In the genomic region with DNA sequence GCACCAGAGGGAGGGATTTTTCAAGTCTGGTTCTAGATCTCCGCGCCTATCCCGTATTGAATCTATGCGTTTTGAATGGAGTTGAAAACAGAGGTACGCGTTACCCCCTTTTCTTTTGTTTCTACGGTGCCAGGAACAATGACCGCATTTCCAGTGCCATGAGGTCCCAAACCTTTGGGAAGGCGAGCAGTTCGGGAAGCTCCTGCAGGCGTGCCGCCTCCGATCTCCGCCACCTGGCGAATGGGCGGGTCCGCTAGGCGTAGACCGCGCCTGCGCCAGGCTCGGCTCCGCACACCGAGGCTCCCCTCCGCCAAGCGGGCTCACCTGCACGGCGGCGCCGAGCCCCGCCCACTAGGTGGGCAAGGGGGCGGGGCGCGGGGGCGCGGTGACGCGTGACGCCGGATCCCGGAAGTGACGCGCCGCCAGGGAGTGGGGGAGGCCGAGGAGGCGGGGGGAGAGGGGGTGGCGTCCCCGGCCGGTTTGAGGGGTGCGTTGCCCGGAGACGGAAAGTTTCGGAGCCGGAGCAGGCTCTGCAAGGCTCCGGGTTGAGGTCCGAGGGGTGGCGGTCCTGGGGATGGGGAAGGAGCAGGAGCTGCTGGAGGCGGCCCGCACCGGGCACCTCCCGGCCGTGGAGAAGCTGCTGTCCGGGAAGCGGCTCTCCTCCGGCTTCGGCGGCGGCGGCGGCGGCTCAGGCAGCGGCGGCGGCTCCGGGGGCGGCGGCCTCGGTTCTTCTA, we compare ENCODE assay signal across 8 mouse cellular contexts. TPM values are rescaled to one million over a fixed set of nuclear protein-coding genes. Genes with fewer than 3 reads are reported as not detected.
DNase-seq lines count a peak whose midpoint lies in the region; ATAC-seq lines count a peak whose summit lies in the region.

A gene (plus strand): TSS at position 419 of the 734 bp plus-strand sequence.

- intact Hi-C loops in left cerebral cortex, postnatal 14 days (cut with DNase I), result loop anchor here (2.0 to 5.0 kb wide), 3 partner anchors 73 to 170 kb away; no protein-coding TSS in a partner anchor

- peak; percentile 55 to 67 for DNase-seq in gastrocnemius, adult 8-10 months (ENCODE audit: low spot score in 2 of 2)
- peak; percentile 95 for DNase-seq in induced T-regulatory cell, adult 2 months (ENCODE audit: low read depth)
- peak; percentile 69 to 83 for DNase-seq in left cerebral cortex, postnatal 14 days (ENCODE audit: low spot score in 2 of 2)
- DNase-seq in mesoderm, embryonic 11.5 days (ENCODE audit: low read depth, low spot score), result peak; percentile 87
- peak; percentile 61 to 64 for DNase-seq in right cerebral cortex, postnatal 36 days (ENCODE audit: low spot score in 2 of 2)
- DNase-seq in yolk sac, embryonic 10.5 days (ENCODE audit: low spot score), result peak; percentile 89

- peak; percentile 69 for ATAC-seq in activated CD4-positive, CD25-positive, alpha-beta regulatory T cell, adult 4 months
- ATAC-seq in common myeloid progenitor, adult 5-6 weeks (replicated peaks; ENCODE audit: low read depth, poor library complexity, severe bottlenecking), result peak; percentile 36

RNA-seq across cellular contexts. Expression of the gene that starts here (rescaled TPM):
- 1 to 10 TPM; 2.5 to 3.7 TPM for polyA plus RNA-seq in activated CD4-positive, CD25-positive, alpha-beta regulatory T cell, adult 4 months (2017; shearing (Covaris generic))
- total RNA-seq in common myeloid progenitor, adult 5-6 weeks (2017), result 28.7 and 40.5 TPM in 2 replicates
- 1 to 10 TPM; 6.3 to 9.2 (median 7.9) TPM for total RNA-seq in gastrocnemius, adult 8-10 months (2022)
- total RNA-seq in left cerebral cortex, postnatal 14 days (2021), result 10 to 100 TPM; 33.4 to 40.6 TPM

Comparison
In these comparisons a context has a peak if more than half of its experiments do, and no peak if none do; other contexts are left out.
1. Peak in every context shown above with its lines: DNase-seq and ATAC-seq.